Mouse (Mus musculus) spleen, postnatal 10 days (tissue): ENCODE data around the gene Fxyd4.
A peak's percentile ranks its signal among the peaks of the same experiment; 100 is the strongest.

Source experiments
- DNase-seq, 2 experiments: peaks; one replicate each; pipeline ENCODE4 v3.0.0; 2021 to 2022; ENCODE audit warnings: low spot score in 2 of 2

The Fxyd4 gene

GRCm38 (mm10) chr6:117937222-117937932, at the start of gene Fxyd4:
Gene Fxyd4, minus strand, starts transcription at chr6:117937692.
- peak in 1 of 2 experiments; percentile 25 for DNase-seq

DNA sequence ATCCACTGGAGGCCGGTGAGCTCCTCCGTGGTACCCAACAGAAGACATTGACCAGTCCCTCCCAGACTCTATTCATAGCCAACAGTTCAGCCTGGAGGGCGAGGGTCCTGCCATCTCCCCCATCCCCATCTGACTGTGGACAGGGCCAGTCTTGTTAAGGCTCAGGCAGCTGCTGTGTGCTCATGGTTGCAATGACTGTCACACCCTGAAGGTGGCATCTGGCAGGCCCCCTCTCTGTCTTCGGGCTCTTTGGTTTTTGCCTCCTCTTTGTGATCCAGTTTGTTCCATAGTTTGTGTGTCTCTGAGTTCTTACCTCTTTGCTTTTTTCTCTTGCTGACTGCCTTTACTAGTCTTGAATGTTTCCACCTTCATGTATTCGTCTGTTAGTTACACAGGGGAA, 49.7 kb upstream of the Fxyd4 start:
- no peak for DNase-seq

- DNase-seq = no peak
Measured at GRCm38 (mm10) chr6:117966729-117967128, 29.2 kb upstream of the Fxyd4 start.

DNA sequence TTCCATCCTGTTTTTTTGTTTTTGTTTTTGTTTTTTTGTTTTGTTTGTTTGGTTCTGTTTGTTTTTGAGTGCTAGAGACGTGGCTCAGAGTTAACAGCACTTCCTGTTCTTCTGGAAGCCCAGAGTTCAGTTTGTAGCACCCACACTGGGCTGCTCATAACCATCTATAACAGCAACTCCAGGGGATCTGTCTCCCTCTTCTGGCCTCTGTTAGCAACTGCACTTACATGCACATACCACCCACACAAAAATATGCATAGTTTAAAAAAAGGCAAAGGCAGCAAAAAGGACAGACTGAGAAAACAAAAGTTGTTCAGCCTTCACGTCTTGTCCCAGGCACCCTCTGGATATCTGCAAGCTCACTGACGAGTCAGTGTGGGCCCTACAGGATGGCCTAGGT, 25.7 kb upstream of the Fxyd4 start:
- no peak for DNase-seq

GRCm38 (mm10) chr6:117956851-117957501, 19.5 kb upstream of the Fxyd4 start:
- DNase-seq = no peak

DNA sequence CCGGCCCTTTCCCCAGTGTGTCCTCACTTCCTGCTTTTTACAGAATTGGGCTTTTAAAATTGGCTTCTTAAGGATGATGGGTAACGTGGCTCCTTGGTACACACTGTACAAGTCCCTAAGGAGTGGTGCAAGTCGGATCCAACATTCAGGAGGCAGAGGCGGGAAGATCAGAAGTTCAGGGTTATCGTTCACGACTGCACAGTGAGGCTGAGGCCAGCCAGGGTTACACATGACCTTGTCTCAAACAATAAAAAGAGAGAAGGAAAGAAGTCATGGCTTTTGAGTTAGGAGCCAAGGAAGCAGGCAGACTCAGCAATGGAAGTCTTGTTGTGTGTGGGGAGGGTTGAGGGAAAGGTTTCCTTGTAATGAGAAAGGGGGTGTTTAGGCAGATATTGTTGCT, 18.7 kb upstream of the Fxyd4 start:
- no peak for DNase-seq

- DNase-seq = peak in 1 of 2 experiments; percentile 36
Measured at GRCm38 (mm10) chr6:117952330-117952729, 14.8 kb upstream of the Fxyd4 start.

DNA sequence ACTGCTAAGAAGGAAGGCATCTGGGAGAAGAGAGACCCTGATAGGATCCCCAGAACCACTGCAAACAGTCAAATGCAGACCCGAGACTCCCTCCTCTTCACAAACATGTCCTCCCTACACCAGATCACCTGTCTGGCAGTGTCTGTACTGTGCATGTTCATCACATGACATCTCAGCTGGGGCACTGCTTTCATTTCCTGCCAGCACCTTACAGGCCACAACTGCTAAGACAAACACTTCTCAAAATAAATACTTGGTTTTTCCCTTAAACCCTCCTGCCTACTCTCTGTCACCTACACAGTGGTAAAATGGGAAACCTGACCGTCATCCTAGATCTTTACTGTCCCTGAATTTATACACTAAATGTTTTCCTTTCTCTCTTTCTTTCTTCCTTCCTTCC, 6.4 kb upstream of the Fxyd4 start:
- no peak for DNase-seq

DNA sequence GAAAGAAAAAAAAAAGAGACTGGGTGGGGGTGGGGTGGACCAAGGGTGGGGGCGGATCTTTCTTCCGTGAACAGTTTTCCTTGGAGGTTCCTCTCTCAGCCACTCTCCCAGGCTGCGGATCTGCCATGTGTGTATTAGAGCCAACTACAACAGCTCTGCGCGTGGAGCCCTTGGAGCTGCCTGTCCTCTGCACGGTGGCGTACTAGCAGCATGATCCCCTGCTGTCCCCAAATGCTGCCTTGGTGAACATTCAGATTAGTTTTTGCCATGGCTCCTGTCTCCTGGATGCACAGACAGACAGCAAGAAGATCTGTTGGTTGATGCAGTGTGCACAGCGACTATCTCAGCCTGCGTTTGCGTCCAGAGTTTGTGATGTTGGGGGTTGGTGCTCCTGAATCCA, 5.3 kb upstream of the Fxyd4 start:
- DNase-seq = no peak

DNA sequence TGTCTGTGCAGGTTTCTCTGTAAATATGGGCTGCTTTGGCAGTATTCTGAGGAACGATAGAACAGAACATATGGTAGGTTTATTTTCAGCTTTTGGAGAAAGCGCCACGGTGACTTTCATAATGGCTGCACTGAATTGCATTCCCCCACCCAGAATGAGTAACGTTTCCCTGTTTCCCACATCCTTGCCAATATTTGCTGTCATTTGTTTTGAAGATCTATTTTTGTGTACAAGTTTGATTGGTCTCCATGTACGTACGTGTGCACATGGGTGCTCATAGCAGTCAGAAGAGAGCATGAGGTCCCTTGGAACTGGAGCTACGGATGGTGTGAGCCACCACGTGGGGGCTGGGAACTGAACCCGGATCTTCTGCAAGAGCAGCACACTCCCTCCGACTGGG, 1.5 kb upstream of the Fxyd4 start:
- DNase-seq = no peak

- DNase-seq = no peak
Measured at GRCm38 (mm10) chr6:117935681-117936612, 1.5 kb downstream of the Fxyd4 start.

GRCm38 (mm10) chr6:117934301-117934700, 3.2 kb downstream of the Fxyd4 start:
- no peak for DNase-seq

- peak in 1 of 2 experiments; percentile 43 for DNase-seq
Measured at GRCm38 (mm10) chr6:117932325-117933051, 5.0 kb downstream of the Fxyd4 start.

DNA sequence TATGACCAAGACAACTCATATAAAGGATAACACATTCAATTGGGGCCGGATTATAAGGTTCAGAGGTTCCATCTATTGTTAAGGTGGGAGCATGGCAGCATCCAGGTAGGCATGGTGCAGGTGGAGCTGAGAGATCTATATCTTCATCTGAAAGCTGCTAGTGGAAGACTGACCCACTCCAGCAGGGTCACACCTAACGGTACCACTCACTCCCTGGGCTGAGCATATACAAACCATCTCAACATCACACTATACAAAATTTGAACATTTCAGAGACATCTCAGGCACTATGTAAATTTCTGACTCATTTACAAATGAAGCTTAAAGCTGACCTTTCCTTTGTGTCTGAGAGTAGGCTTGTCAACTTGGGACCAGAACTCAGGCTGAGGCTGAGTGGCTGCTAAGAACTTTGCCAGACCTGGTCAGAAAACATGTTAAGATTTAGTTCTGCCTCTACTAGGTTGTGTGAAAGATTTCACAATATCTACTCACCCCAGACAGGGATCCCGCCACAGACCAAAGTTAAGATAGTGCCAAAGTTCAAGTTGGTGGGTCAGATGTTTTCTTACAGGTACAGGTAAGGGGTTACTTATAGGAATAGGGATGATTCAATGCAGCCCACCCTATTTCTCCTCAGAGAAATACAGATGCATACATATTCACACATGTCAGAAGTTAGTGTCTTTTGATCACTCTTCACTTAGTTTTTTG, 7.4 kb downstream of the Fxyd4 start:
- no peak for DNase-seq

GRCm38 (mm10) chr6:117928746-117929145, 8.7 kb downstream of the Fxyd4 start:
- DNase-seq = no peak

DNA sequence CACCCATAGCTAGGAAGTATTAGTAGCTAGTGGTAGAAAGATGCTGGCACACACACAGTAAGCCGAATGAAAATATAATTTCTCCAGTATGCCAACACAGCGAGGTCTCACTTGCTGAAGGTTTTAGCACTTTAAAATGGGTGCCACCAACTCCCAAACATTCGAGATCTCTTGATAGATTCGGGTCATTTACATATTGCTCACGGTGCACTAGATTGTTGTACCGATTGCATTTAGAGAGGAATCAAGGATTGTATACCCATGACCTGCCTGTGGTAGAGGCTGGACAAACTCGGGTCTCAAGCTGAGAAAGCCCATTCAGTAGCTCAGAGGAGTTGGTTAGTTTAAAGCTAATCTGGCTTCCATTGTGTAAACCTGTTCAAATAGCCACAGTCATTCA, 9.5 kb downstream of the Fxyd4 start:
- no peak for DNase-seq

DNA sequence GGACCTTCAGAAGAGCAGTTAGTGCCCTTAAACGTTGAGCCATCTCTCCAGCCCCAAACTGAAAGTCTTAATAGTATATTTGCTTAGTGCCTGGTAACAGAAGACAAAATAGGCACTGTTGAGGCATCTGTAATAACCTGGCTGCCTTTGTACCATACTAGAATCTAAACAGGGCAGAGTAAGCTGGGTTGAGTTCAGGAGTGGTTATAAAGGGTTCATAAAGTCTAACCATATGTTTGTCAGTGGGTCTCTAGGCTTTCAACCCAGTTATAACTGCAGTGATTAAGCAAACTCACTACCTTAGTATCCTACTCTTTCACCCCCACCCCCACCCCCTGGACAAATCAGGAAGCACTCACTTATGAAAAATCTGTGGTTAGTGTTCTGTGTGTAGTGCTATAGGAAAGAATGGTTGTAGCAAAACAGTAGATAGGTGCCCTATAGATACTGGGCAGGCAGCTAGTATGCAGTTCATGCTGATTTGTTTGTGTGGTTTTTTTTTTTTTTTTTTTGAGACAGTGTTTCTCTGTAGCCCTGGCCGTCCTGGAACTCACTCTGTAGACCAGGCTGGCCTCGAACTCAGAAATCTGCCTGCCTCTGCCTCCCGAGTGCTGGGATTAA, 10.5 kb downstream of the Fxyd4 start:
- no peak for DNase-seq

GRCm38 (mm10) chr6:117922041-117922440, 15.5 kb downstream of the Fxyd4 start:
- DNase-seq = no peak

DNA sequence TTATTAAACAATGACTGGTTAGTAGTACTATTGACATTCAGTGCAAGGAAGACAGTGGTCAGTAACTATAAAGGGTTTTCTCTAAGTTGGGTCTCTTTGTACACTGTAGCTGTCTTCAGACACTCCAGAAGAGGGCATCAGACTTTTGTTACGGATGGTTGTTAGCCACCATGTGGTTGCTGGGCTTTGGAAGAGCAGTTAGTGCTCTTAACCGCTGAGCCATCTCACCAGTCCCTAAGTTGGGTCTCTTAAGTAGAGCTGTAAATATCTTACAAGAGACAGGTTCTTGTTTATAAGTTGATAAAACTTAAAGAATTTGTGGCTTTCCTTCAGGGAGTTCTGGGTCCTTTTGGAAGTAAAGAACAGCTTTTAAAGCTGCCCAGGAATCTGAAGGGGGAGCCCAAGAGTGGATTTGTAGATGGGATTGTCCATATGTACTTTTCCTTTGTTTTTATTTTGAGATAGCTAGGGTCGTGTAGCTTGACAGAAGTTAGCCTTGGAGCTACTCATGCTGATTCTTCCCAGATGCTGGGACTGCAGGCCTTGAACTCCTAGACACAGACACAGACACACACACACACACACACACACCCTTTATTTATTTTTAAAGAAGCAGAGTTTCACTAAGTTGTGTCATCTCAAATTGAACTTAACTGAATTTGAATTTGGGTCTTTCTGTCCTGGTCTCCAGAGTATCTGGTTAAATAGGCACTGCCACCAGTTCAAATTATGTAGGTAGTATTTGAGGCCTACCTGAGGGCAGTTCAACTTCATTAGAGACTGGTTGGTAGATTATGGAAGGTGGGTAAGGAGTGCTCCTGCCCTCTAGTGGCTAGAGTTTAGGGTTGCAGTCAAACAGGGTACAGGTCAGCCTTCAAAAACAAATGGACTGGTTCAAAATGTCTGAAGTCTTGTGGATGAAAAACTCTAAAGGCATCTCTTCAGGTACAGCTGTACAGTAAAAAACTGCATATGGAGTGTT, 16.5 kb downstream of the Fxyd4 start:
- DNase-seq = peak in 1 of 2 experiments; percentile 58
